Mouse (Mus musculus) adrenal gland, postnatal 10 days (tissue): ENCODE results near the gene Cxcl15. TPM values are rescaled to one million over a fixed set of nuclear protein-coding genes. Genes with fewer than 3 reads are reported as not detected.
"Not testable (repeated sequence)": the region's sequence is repeated elsewhere in the genome, so short reads cannot be mapped to it uniquely, and the experiment has no call there.

Source experiments
- DNase-seq: peaks from one replicate; pipeline ENCODE4 v3.0.0; 2021; ENCODE audit warnings: mixed read lengths
- microRNA-seq: library from miRNA; unstranded; fragments of <30 nt; microRNA quantifications from one replicate; pipeline ENCODE4 v1.2.0, GENCODE M21; 2021
- total RNA-seq, 2 experiments: library from RNA; stranded (reverse); gene quantifications; 2 replicates each; pipeline ENCODE4 v1.2.3; 2021

Gene Cxcl15
- total RNA-seq, 2 experiments from 2014 or later = not detected

DNA sequence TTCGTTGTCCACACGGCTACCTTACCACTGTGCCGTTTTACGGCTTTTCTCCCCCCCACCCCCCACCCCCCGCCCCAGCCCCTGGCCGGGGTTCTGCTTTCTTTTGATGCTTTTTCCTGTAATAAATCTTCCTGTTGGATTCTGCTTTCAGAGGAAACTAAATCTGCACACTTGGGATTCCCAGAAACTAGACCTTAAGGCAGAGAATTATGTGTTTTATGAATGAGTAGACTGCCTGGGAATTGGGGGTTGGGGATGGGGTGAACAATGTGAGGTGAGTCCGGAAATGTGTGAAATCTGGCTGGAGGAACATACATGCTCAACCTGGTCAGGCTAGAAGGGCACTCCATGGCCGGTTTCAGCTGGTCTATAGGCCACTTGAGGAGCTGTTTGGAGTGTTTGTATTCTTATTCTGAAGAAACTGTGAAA, 4.2 kb upstream of the Cxcl15 start:
- DNase-seq = no peak

GRCm38 (mm10) chr5:90795392-90795791, 1.1 kb downstream of the Cxcl15 start:
- not testable (repeated sequence) for DNase-seq

DNA sequence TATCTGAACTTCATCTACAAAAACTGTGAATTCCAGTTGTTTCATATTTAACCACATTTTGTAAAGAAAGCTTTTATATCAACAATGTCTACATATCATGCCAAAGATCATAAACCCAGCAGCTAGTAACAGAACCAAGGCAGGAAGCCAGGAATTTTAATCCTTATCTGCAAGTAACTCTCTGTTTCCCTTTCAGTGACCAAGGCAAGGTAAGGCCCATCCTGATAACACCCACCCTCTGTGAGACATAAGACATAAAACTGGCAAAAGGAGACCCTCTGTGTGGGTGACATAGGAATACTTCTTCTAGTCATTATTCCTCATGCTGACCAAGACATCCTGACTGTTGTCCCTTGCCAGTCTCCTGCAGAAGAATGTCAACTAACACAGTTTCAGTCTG, 10.2 kb downstream of the Cxcl15 start:
- no peak for DNase-seq

- no peak for DNase-seq
Measured at GRCm38 (mm10) chr5:90806050-90806449, 11.7 kb downstream of the Cxcl15 start.

GRCm38 (mm10) chr5:90807176-90807950, 13.0 kb downstream of the Cxcl15 start:
- no peak for DNase-seq

DNA sequence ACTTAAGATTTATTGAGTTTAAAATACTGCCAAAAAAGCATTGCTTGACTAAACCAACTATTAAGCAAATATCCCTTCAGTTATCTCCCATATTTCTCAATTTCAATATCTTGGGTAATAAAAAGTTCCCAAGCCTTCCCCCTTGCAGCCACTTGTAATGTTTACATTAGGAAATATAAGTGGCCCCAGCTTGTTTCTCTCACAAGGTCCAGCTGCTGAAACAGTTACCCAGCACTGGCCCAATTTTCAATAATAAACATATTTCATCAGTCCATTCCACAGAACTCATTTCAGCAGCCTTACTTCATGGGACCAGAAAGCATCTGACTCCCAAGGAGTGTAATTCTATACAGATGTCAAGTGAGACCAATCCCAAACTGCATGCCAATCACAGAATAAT, 25.4 kb downstream of the Cxcl15 start:
- DNase-seq = no peak

DNA sequence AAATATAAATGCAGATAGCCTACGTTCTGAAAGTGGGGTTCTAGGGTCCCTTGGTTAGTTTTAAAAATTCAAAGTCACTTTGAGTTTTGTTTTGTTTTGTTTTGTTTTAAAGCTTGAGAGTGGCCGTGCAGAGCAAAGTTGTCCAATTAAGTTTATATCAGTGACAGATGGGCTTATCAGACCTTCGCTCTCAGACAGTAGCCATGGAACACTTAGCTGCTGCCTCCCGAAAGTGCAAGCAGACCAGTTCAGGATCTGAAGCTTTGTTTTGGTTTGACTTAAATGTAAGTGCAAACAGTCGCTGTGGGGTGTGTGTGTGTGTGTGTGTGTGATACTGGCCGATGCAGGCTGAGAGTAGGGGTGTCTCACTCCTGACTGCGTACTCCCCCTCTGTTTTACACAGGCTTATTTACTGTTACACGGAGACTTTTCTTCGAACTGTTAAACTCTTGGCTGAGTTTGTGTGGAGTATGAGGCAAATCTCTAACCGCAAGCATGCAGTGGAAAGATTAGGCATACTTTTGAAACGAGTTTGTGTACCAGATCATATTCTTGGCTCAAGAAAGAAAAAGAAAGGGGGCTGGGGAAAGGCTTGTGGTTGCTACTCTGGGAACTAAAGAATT, 37.9 kb downstream of the Cxcl15 start:
- DNase-seq = no peak

GRCm38 (mm10) chr5:90832768-90833388, 38.5 kb downstream of the Cxcl15 start:
- no peak for DNase-seq

DNA sequence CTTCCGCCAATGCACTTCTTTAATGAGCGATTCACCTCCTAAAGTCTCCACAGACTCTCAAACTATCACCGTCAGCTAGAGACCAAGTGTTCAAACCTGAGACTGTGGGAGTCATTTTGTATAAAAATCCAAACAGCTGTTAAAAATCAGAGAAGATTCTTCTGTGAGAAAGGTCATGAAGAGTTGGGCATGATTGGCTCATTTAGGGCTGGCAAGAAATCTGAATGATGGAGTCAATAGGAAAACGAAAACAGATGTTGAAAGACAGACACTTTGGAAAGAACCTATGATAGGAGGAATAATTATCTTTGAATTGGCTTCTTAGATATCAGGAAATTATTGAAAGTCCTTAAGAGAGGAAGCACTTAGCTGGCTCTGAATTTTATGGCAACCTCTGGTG, 40.1 kb downstream of the Cxcl15 start:
- no peak for DNase-seq

DNA sequence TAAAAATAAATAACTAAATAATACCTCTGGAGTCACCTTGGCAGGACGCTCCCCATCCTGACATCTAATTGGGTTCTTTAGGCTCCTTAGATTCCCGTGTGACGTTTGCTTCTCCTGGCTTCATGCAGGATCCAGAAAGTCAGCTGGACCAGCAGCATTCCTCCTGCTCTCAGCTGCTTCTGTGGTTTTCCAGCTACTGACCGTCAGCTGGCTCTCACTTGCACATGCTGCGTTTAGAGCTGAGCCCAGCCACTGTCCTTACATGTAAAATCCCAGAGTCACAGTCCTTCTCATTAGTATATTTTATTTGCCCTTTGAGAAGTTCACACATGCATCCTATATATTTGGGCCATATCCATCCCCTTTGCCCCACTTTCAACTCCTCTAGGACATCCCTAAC, 44.2 kb downstream of the Cxcl15 start:
- DNase-seq = no peak

DNA sequence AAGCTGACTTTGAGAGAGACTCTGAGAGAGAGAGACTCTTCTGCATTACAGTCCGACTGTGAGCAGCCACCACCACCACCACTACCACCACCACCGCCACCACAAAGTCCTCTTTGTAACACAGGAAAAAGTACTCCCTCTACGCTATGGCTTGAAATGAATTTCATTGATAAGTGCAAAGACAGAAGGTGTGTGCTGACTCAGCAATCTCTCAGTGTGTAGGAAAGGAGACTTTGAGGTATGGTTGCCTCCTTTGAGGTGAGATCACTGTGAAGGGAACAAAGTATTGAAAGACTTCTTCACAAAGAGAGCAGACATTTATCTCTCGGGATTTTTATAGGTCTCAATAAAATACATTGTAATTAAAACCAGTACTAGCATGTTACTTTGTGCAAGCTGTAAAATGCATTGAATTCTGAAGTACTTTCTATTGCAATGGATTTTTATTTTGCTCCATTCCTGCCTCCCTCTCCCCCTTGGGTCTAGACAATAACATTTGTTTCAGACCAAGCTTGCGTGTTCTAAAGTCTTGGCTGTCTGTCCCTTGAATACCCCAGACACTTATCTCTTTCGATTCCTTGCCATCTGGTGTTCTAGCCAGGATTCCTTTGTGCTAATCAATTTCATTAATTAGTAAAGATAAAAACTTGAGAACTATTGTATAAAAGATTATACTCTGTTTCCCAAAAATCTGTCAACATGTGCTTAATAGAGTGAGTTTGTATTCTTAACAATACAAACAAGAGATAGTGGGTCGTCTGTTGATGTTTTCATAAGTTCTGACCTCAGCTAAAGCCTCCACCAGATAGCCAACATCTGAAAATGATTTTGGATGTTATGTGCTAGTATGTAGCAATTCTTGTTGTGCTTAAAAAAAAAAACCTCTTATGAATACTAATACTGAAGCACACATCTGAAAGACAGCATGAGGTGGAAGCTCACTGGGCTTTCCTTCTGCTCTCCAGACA, 46.9 kb downstream of the Cxcl15 start:
- no peak for DNase-seq

- no peak for DNase-seq
Measured at GRCm38 (mm10) chr5:90843891-90844290, 49.6 kb downstream of the Cxcl15 start.

- DNase-seq = not testable (repeated sequence)
Measured at GRCm38 (mm10) chr5:90850096-90850495, 55.8 kb downstream of the Cxcl15 start.

- not testable (repeated sequence) for DNase-seq
Measured at GRCm38 (mm10) chr5:90851391-90851790, 57.1 kb downstream of the Cxcl15 start.

Small RNA genes lying within 50 kb of the gene (microRNA-seq; reads per million reads assigned to microRNA genes)
- not detected for gene Gm24322

Other genes with a start within 250 kb of the Cxcl15 start
- 10 to 100 TPM in 1 of 2 experiments, 1 to 10 TPM in 1; 5.5 to 10.4 TPM for gene 5830473C10Rik, start 233.4 kb upstream of the Cxcl15 start, total RNA-seq
- gene Rassf6, start 153.9 kb upstream of the Cxcl15 start, total RNA-seq = 1 to 10 TPM; 4.8 to 7.0 TPM
- not detected for gene Cxcl5, start 35.2 kb upstream of the Cxcl15 start, total RNA-seq
- gene Ppbp, start 26.0 kb upstream of the Cxcl15 start, total RNA-seq = 1 to 10 TPM; 4.4 to 5.8 TPM
- gene Pf4, start 22.1 kb upstream of the Cxcl15 start, total RNA-seq = 10 to 100 TPM; 27.3 to 27.8 TPM
- gene Cxcl3, start 8.4 kb upstream of the Cxcl15 start, total RNA-seq = not detected
- 1 to 10 TPM; 1.3 TPM for gene Cxcl1, start 96.7 kb downstream of the Cxcl15 start, total RNA-seq
- under 1 TPM in 1 of 2 experiments, not detected in 1; 0.36 TPM for gene Cxcl2, start 109.3 kb downstream of the Cxcl15 start, total RNA-seq
- 10 to 100 TPM; 14.8 to 16.1 TPM for gene Mthfd2l, start 136.6 kb downstream of the Cxcl15 start, total RNA-seq
- not detected for gene Epgn, start 232.9 kb downstream of the Cxcl15 start, total RNA-seq